Mouse (Mus musculus) kidney, postnatal 0 days (tissue): ENCODE measurements around the gene Snx27. TPM values are rescaled to one million over a fixed set of nuclear protein-coding genes. Genes with fewer than 3 reads are reported as not detected.

Experiments used
- ATAC-seq: fragments of 200-750 bp; cut with Nextera tagmentation; replicated peaks from 2 replicates; pipeline ENCODE4 v1.8.0; 2017; ENCODE audit warnings: low read depth, moderate number of reproducible peaks, moderate TSS enrichment, moderate library complexity; ENCODE audit not compliant: low FRiP score
- DNase-seq: peaks from one replicate; pipeline ENCODE4 v3.0.0-alpha.2; 2016; ENCODE audit warnings: low spot score
- H3K27ac ChIP-seq: fragments of 300-500 bp; sonication (generic); 2 replicates; pipeline ENCODE4 v1.5.1; 2014; ENCODE audit warnings: mild to moderate bottlenecking
- H3K27me3 ChIP-seq: fragments of 300-500 bp; sonication (generic); 2 replicates; pipeline ENCODE4 v1.6.1; 2014; ENCODE audit warnings: low read length, mixed read lengths; ENCODE audit not compliant: insufficient read depth
- H3K36me3 ChIP-seq: fragments of 300-500 bp; sonication (generic); 2 replicates; pipeline ENCODE4 v1.6.1; 2014; ENCODE audit warnings: low read length, mixed read lengths; ENCODE audit not compliant: insufficient read depth
- H3K4me1 ChIP-seq: fragments of 300-500 bp; sonication (generic); replicated peaks from 2 replicates; pipeline ENCODE4 v1.6.1; 2014; ENCODE audit warnings: antibody characterized with exemption, low read length, mixed read lengths; ENCODE audit not compliant: insufficient read depth
- H3K4me2 ChIP-seq: fragments of 300-500 bp; sonication (generic); 2 replicates; pipeline ENCODE4 v1.6.1; 2014; ENCODE audit warnings: mild to moderate bottlenecking, low read length, moderate library complexity, mixed read lengths
- H3K4me3 ChIP-seq: fragments of 300-500 bp; sonication (generic); replicated peaks from 2 replicates; pipeline ENCODE4 v1.5.1; 2014; ENCODE audit warnings: low read depth, low read length
- H3K9ac ChIP-seq: fragments of 300-500 bp; sonication (generic); 2 replicates; pipeline ENCODE4 v1.6.1; 2014; ENCODE audit warnings: low read depth, low read length
- H3K9me3 ChIP-seq: fragments of 300-500 bp; sonication (generic); replicated peaks from 2 replicates; pipeline ENCODE4 v1.6.1; 2016; ENCODE audit warnings: low read length, inconsistent platforms, mixed read lengths
- CTCF ChIP-seq: IDR thresholded peaks from 2 replicates; pipeline ENCODE4 v1.5.1; 2016; ENCODE audit warnings: antibody characterized with exemption, low read depth, mild to moderate bottlenecking, moderate library complexity
- WGBS: fragments of 180-500 bp; shearing (Covaris S2); extraction: QIAGEN DNeasy Blood & Tissue Kit; methylation state at CpG from one replicate; pipeline ENCODE4 v1.1.7; 2014; 5-methylcytosine and 5-hydroxymethylcytosine counted together
- polyA plus RNA-seq: library from polyadenylated mRNA; unstranded; fragments of >200 nt; fragmentation: Nextera tagmentation; extraction: Ambion mirVana; gene quantifications from 2 replicates; pipeline ENCODE4 v1.2.1, GENCODE M21; 2015

The Snx27 gene
- polyA plus RNA-seq, 1 experiment from 2014 or later, result 33.4 TPM

- H3K27ac ChIP-seq, result no peak overlapping the region
- H3K9me3 ChIP-seq, result no peaks in the 10 kb centered on the region
- H3K4me3 ChIP-seq, result no peak overlapping the region
- peaks cover 26% of the 10 kb centered on the region for H3K36me3 ChIP-seq
- H3K27me3 ChIP-seq, result no peaks in the 10 kb centered on the region
- no peak overlapping the region for H3K4me2 ChIP-seq
- H3K9ac ChIP-seq, result no peak overlapping the region
- DNase-seq (peak; percentile 66), ATAC-seq (no peak)
- H3K4me1 ChIP-seq, result no peaks in the 10 kb centered on the region
- TF ChIP-seq CTCF, result peak; percentile 81
- WGBS, result 81% methylated on average over 3 of the region's 3 CpGs
Observed at GRCm38 (mm10) chr3:94502243-94502642, 80.3 kb downstream of the Snx27 start.

DNA sequence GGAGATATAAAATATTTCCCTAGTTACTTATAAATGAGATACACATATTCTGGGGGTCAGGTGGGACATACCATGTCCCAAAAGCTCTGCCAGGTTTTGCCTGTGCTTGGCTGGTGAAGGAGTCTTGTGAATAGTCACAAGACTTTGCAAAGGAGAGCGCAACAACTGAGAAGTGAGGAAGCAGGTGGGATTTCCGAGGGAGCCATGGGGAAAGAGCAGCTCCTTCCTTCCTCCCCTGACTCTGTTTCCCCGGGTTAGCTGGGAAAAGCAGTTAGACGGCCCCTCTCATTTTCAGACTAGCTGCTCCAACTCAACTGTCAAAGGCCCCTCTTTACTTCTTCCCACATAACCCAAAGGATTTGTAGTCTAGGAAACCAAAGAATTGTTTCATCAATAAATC, 85.4 kb downstream of the Snx27 start:
- Histone ChIP-seq H3K36me3 (peaks cover 15% of the 10 kb centered on the region; the same call in 1 of the 2 replicates), H3K4me2 (no peak overlapping the region), H3K9ac (no peak overlapping the region), H3K4me1 (no peaks in the 10 kb centered on the region), H3K4me3 (no peak overlapping the region), H3K27ac (no peak overlapping the region), H3K27me3 (no peaks in the 10 kb centered on the region), H3K9me3 (no peaks in the 10 kb centered on the region)
- TF ChIP-seq CTCF, result no peak
- no peak for DNase-seq
- ATAC-seq, result no peak
- WGBS, result 84% methylated on average over 4 of the region's 4 CpGs

DNA sequence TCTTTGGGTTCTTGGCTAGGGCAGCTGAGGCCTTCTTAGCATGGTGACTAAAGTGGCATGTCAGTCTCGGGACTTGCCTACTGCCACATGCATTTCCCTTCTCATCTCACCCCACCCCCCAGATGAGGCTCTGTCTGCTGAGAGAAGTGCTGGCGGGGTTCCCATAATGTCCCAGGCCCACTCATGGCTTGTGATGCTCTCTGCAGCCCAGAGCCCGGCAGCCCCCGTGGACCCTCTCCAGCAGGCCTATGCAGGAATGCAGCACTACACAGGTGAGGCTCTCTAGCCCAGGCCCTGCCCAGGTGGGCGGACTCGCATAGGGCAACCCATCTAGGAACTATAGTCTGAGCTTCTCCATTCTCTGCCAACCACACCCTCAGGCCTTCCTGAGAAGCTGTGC, 94.9 kb downstream of the Snx27 start:
- ATAC-seq (no peak), DNase-seq (no peak)
- Histone ChIP-seq H3K36me3 (no peaks in the 10 kb centered on the region), H3K27me3 (no peaks in the 10 kb centered on the region), H3K4me1 (no peaks in the 10 kb centered on the region), H3K9me3 (no peaks in the 10 kb centered on the region), H3K4me3 (no peak overlapping the region), H3K27ac (no peak overlapping the region), H3K4me2 (no peak overlapping the region), H3K9ac (no peak overlapping the region)
- TF ChIP-seq CTCF, result no peak
- 76% methylated on average over 6 of the region's 6 CpGs for WGBS

DNA sequence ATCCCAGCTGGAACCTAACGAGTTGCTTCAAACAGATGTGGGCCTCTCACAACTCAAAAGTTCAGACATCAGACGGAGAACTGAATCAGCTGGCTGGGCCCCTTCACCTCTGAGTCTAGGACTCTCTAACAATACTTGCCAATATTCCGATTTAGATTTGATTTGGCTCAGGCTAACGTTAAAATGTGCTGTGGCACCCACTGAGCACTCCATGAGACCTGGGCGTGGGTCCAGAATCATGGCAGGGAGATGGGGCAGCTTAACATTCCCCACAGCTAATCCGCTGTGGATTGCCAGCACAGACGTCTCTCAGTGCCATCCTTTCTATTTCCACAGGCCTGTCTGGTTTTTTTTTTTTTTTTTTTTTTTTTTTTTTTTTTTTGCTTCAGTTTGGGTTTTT, 96.6 kb downstream of the Snx27 start:
- H3K27ac ChIP-seq, result no peak overlapping the region
- H3K9me3 ChIP-seq, result no peaks in the 10 kb centered on the region
- no peaks in the 10 kb centered on the region for H3K36me3 ChIP-seq
- H3K27me3 ChIP-seq, result no peaks in the 10 kb centered on the region
- WGBS, result 76% methylated on average over 7 of the region's 7 CpGs
- ATAC-seq (no peak), DNase-seq (no peak)
- no peaks in the 10 kb centered on the region for H3K4me1 ChIP-seq
- H3K4me2 ChIP-seq, result no peak overlapping the region
- H3K9ac ChIP-seq, result no peak overlapping the region
- no peak overlapping the region for H3K4me3 ChIP-seq
- no peak for TF ChIP-seq CTCF

DNA sequence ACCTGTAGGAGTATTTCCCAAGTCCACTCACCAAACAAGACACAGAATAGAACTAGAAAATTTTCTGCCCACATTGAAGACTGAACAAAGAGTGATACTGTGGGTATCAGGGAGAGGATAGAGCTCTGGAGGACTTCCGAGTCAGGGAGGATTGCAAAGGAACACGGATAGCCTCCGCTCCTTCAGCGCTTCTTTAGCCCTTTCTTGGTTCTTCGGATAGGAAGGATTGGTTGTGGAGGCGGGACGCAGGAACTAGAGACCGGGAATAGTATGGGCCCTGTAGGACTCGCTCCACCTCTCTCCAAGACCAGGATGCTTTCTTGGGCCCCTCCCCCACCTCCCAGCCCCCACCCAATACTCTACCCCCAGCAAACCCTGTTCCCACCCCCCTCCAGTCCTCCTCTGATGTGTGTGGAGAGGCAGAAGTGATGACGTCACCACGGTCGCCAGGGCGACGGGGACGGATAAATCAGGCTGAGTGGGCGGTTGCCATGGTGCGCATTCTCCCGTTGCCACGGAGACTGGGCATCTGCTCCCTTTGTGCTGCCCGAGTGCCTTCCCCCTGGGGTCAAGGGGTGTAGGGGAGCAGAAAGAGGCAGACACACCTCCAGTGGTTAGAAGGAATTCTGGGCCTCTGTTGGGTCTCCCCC, 98.6 kb downstream of the Snx27 start:
- ATAC-seq, result 0 out of 2 replicates have a peak, but pooled peaks have one; percentile 33
- H3K27me3 ChIP-seq, result peaks cover 3% of the 10 kb centered on the region; the same call in 1 of the 2 replicates
- no peak for DNase-seq
- H3K36me3 ChIP-seq, result no peaks in the 10 kb centered on the region
- H3K4me1 ChIP-seq, result no peaks in the 10 kb centered on the region
- H3K9ac ChIP-seq, result no peak overlapping the region
- H3K9me3 ChIP-seq, result no peaks in the 10 kb centered on the region
- no peak overlapping the region for H3K4me3 ChIP-seq
- no peak overlapping the region for H3K4me2 ChIP-seq
- TF ChIP-seq CTCF, result no peak
- 25% methylated on average over 20 of the region's 20 CpGs for WGBS
- no peak overlapping the region for H3K27ac ChIP-seq

GRCm38 (mm10) chr3:94482764-94483385, 99.6 kb downstream of the Snx27 start:
- Histone ChIP-seq H3K27me3 (peaks cover 5% of the 10 kb centered on the region; the same call in 1 of the 2 replicates), H3K4me1 (no peaks in the 10 kb centered on the region), H3K9ac (no peak overlapping the region), H3K4me3 (no peak overlapping the region), H3K36me3 (no peaks in the 10 kb centered on the region), H3K27ac (no peak overlapping the region), H3K9me3 (no peaks in the 10 kb centered on the region), H3K4me2 (no peak overlapping the region)
- WGBS, result 87% methylated on average over 17 of the region's 17 CpGs
- no peak for TF ChIP-seq CTCF
- DNase-seq (no peak), ATAC-seq (no peak)
